ENCODE assay signal across 8 mouse cellular contexts in genomic region chr16:92464390-92464972, GRCm38 (mm10). TPM values are rescaled to one million over a fixed set of nuclear protein-coding genes. Genes with fewer than 3 reads are reported as not detected.
DNase-seq lines count a peak whose midpoint lies in the region; ATAC-seq and TF ChIP-seq lines count a peak whose summit lies in the region.

No protein-coding gene starts in this region.

- H3K9ac ChIP-seq in hindbrain, embryonic 15.5 days, result peak overlapping the region; percentile 60

- peaks cover 5% of the 10 kb centered on the region; the same call in 1 of the 2 replicates for H3K27me3 ChIP-seq in G1E (ENCODE audit: insufficient read depth, low read length)
- H3K27me3 ChIP-seq in hindbrain, embryonic 15.5 days, result no peaks in the 10 kb centered on the region

- H3K4me3 ChIP-seq in G1E (ENCODE audit: low read depth, low read length), result no peak overlapping the region; the same call in 1 of the 2 replicates
- peak overlapping the region; percentile 96 for H3K4me3 ChIP-seq in hindbrain, embryonic 15.5 days

- peak overlapping the region; percentile 68 for H3K4me2 ChIP-seq in hindbrain, embryonic 15.5 days

- ATAC-seq in G1E (ENCODE audit: extremely low read depth, insufficient number of reproducible peaks, low FRiP score, poor library complexity, severe bottlenecking), result 0 out of 2 replicates have a peak, but pooled peaks have one; percentile 30
- 0 out of 2 replicates have a peak, but pooled peaks have one; percentile 10 for ATAC-seq in common myeloid progenitor, adult 5-6 weeks (replicated peaks; ENCODE audit: low read depth, poor library complexity, severe bottlenecking)
- ATAC-seq in hindbrain, embryonic 15.5 days (ENCODE audit: low FRiP score, low read depth), result no peak

- WGBS in hindbrain, embryonic 15.5 days, result 18% methylated on average over 14 of the region's 14 CpGs

- peaks cover 33% of the 10 kb centered on the region for H3K36me3 ChIP-seq in G1E (replicated peaks)
- no peaks in the 10 kb centered on the region for H3K36me3 ChIP-seq in hindbrain, embryonic 15.5 days

- DNase-seq in G1E (ENCODE audit: low spot score), result no peak
- peak; percentile 26 for DNase-seq in lung, postnatal 14 days
- no peak for DNase-seq in thymus, postnatal 10 days (ENCODE audit: low spot score in 2 of 2)
- no peak for DNase-seq in adrenal gland, postnatal 25 days
- no peak for DNase-seq in cerebellum, adult 11 months
- no peak for DNase-seq in layer of hippocampus, postnatal 10 days (ENCODE audit: low spot score in 2 of 2)

- H3K27ac ChIP-seq in hindbrain, embryonic 15.5 days (replicated peaks), result 0 out of 2 replicates have a peak overlapping the region, but pooled peaks have one; percentile 86

- peaks cover 66% of the 10 kb centered on the region for H3K4me1 ChIP-seq in G1E (ENCODE audit: insufficient read depth, low read depth, low read length)
- H3K4me1 ChIP-seq in hindbrain, embryonic 15.5 days (replicated peaks), result peaks cover 31% of the 10 kb centered on the region

- TF ChIP-seq CTCF in G1E (IDR thresholded peaks at IDR 0.05; ENCODE audit: low read depth, low read length), result no peak

- no peaks in the 10 kb centered on the region for H3K9me3 ChIP-seq in G1E (replicated peaks)
- no peaks in the 10 kb centered on the region for H3K9me3 ChIP-seq in hindbrain, embryonic 15.5 days

RNA-seq across cellular contexts. Expression of gene Rcan1, which starts 6.2 kb away (rescaled TPM):
- 12.3 and 12.7 TPM in 2 replicates for total RNA-seq in G1E (2014; fragmentation: Nextera tagmentation)
- total RNA-seq in G1E (2017), result 16.1 and 16.4 TPM in 2 replicates
- 14.2 and 14.4 TPM in 2 replicates for polyA plus RNA-seq in G1E (2012)
- total RNA-seq in common myeloid progenitor, adult 5-6 weeks (2017), result 7.6 and 13.8 TPM in 2 replicates
- 73.3 and 79.7 TPM in 2 replicates for polyA plus RNA-seq in hindbrain, embryonic 15.5 days (2015; fragmentation: Nextera tagmentation; extraction: Ambion mirVana)
- total RNA-seq in adrenal gland, postnatal 25 days (2021), result 14.7 and 16.2 TPM in 2 replicates
- 10 to 100 TPM; 40.4 to 43.8 TPM for total RNA-seq in layer of hippocampus, postnatal 10 days (2021)

RNA-seq across cellular contexts. Expression of gene Clic6, which starts 21.1 kb away (rescaled TPM):
- total RNA-seq in G1E (2014; fragmentation: Nextera tagmentation) (not detected in 2 replicates), G1E (2017) (under 0.01 TPM in 1 of 2 replicates, not detected in the other)
- 0.01 TPM in 1 of 2 replicates, not detected in the other for polyA plus RNA-seq in G1E (2012)
- total RNA-seq in common myeloid progenitor, adult 5-6 weeks (2017), result not detected in 2 replicates
- polyA plus RNA-seq in hindbrain, embryonic 15.5 days (2015; fragmentation: Nextera tagmentation; extraction: Ambion mirVana), result 7.0 and 9.7 TPM in 2 replicates
- total RNA-seq in adrenal gland, postnatal 25 days (2021), result not detected in 2 replicates
- 1 to 10 TPM in 1 of 2 experiments, under 1 TPM in 1; 0.56 to 5.3 TPM for total RNA-seq in layer of hippocampus, postnatal 10 days (2021)
